Mouse (Mus musculus) embryonic facial prominence, embryonic 13.5 days (tissue): Measurements from ENCODE around the gene Ndufaf5. TPM values are rescaled to one million over a fixed set of nuclear protein-coding genes. Genes with fewer than 3 reads are reported as not detected.

Source experiments
- ATAC-seq: fragments of 200-750 bp; cut with Nextera tagmentation; 2 replicates; pipeline ENCODE4 v1.8.0; 2017; ENCODE audit warnings: low read depth; ENCODE audit not compliant: insufficient number of reproducible peaks, insufficient read depth, low FRiP score, low TSS enrichment
- H3K27ac ChIP-seq: fragments of 300-500 bp; sonication (generic); 2 replicates; pipeline ENCODE4 v1.5.1; 2015; ENCODE audit warnings: moderate library complexity, mild to moderate bottlenecking, inconsistent platforms
- H3K27me3 ChIP-seq: fragments of 300-500 bp; sonication (generic); 2 replicates; pipeline ENCODE4 v1.6.1; 2015; ENCODE audit warnings: mild to moderate bottlenecking, inconsistent platforms
- H3K36me3 ChIP-seq: fragments of 300-500 bp; sonication (generic); 2 replicates; pipeline ENCODE4 v1.6.1; 2015; ENCODE audit warnings: mild to moderate bottlenecking, inconsistent platforms
- H3K4me1 ChIP-seq: fragments of 300-500 bp; sonication (generic); 2 replicates; pipeline ENCODE4 v1.6.1; 2015; ENCODE audit warnings: inconsistent platforms
- H3K4me2 ChIP-seq: fragments of 300-500 bp; sonication (generic); 2 replicates; pipeline ENCODE4 v1.6.1; 2015; ENCODE audit warnings: moderate library complexity, mild to moderate bottlenecking, inconsistent platforms
- H3K4me3 ChIP-seq: fragments of 300-500 bp; sonication (generic); 2 replicates; pipeline ENCODE4 v1.5.1; 2015; ENCODE audit warnings: mild to moderate bottlenecking, inconsistent platforms
- H3K9ac ChIP-seq: fragments of 300-500 bp; sonication (generic); 2 replicates; pipeline ENCODE4 v1.6.1; 2015; ENCODE audit warnings: mild to moderate bottlenecking, inconsistent platforms
- H3K9me3 ChIP-seq: fragments of 300-500 bp; sonication (generic); 2 replicates; pipeline ENCODE4 v1.6.1; 2016; ENCODE audit warnings: inconsistent platforms
- whole genome bisulfite sequencing: fragments of 180-500 bp; shearing (Covaris S2); methylation state at CpG from one replicate; pipeline ENCODE4 v1.1.7; 2015; ENCODE audit warnings: mixed read lengths; 5-methylcytosine and 5-hydroxymethylcytosine counted together
- polyA plus RNA-seq: library from polyadenylated mRNA; unstranded; fragments of >200 nt; fragmentation: Nextera tagmentation; extraction: Ambion mirVana; gene quantifications from 2 replicates; pipeline ENCODE4 v1.2.1, GENCODE M21; 2015

Gene Ndufaf5
- polyA plus RNA-seq, 1 experiment from 2014 or later, result 34.0 TPM

DNA sequence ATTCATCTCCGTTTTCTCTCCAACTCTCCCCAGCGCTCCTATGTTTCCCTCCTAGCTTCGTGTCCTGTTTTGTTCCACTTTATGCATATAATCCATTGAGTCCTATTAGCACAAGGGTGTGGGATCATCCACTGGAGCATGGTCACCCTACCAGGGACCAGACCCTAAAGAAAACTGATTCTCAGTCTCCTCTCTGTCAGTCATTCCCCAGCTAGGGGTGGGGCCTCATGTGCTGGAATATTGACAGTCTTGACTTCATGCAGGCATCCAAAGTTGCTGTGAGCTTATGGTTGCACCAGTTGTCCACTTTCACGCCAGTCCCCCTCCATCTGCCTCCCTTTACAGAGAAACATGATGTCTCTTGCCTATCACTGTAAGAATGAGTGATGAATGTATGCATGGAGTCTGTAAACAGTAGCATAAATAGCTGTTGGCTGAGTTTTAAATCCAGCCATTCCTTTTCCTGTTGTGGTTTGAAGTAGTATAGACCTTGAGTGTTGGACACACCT, 44.1 kb downstream of the Ndufaf5 start:
- Histone ChIP-seq H3K9me3 (no peaks in the 10 kb centered on the region), H3K4me3 (no peak overlapping the region), H3K27ac (no peak overlapping the region), H3K9ac (no peak overlapping the region), H3K4me2 (no peak overlapping the region), H3K36me3 (no peaks in the 10 kb centered on the region), H3K4me1 (no peaks in the 10 kb centered on the region), H3K27me3 (no peaks in the 10 kb centered on the region)
- ATAC-seq, result no peak
- 92% methylated on average over 4 of the region's 4 CpGs for WGBS

DNA sequence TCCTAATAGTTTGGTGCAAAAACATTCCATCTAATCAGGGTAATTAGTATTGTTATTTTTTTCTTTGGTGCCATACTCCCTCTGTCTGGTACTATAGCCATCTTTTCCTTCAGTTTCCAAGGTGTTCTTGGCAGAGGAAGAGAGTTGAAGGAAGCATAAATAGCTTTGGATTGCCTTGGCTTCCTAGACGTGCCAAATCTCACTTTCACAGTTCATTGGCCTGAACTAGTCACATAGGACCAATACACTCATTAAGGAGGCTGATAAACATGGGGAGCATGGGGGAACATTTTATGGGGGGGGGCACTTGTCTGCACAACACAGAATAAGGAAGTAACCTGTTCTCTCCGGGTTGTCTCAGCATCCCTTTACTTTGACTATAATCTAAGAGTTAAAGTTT, 45.0 kb downstream of the Ndufaf5 start:
- H3K27me3 ChIP-seq, result no peaks in the 10 kb centered on the region
- no peaks in the 10 kb centered on the region for H3K4me1 ChIP-seq
- H3K4me3 ChIP-seq, result no peak overlapping the region
- H3K9ac ChIP-seq, result no peak overlapping the region
- H3K27ac ChIP-seq, result no peak overlapping the region
- 65% methylated on average over 2 of the region's 2 CpGs for WGBS
- no peak for ATAC-seq
- no peak overlapping the region for H3K4me2 ChIP-seq
- no peaks in the 10 kb centered on the region for H3K36me3 ChIP-seq
- H3K9me3 ChIP-seq, result no peaks in the 10 kb centered on the region

DNA sequence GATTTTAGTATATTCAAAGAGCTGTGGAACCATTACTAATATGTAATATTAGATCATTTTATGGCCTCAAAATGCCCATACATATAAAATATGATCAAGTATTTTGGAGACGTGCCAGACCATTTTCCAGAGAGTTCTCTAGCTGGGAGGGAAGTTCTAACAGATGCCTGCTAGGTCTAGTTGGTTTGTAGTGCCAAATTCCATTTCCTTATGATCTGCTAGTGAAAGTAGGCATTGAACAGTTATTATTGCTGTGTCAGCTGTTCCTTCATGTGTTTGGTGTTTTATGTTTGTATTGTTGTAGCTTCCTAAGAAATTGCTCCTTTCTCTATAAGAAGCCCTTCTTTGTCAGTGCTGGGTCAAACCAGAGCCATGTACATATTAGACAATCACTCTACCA, 45.5 kb downstream of the Ndufaf5 start:
- H3K4me3 ChIP-seq, result no peak overlapping the region

DNA sequence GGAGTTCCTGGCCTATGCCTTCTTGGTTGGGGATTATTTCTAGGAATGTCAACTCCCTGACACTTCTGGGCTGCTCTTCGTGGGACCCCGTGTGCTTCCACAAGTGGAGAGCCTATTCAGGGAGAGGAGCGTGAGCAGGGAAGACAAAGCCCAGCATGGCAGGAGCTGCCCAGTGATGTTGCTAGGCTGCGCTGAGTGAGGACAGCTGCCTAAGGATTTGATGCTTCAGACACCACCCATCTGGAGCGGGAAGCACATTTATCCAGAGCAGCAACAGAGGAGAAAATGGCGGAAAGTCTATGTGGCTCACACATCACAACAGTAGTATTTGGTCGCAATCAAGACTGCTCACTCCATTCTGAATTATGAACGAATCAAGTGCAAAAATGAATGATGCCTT, 49.9 kb downstream of the Ndufaf5 start:
- Histone ChIP-seq H3K4me3 (no peak overlapping the region), H3K4me1 (no peaks in the 10 kb centered on the region), H3K36me3 (no peaks in the 10 kb centered on the region), H3K9me3 (no peaks in the 10 kb centered on the region), H3K9ac (no peak overlapping the region), H3K4me2 (no peak overlapping the region), H3K27ac (no peak overlapping the region), H3K27me3 (no peaks in the 10 kb centered on the region)
- 68% methylated on average over 8 of the region's 8 CpGs for WGBS
- no peak for ATAC-seq

More for the DNA sequence above, 45.5 kb downstream of the Ndufaf5 start:
- no peaks in the 10 kb centered on the region for H3K4me1 ChIP-seq
- H3K9ac ChIP-seq, result no peak overlapping the region
- ATAC-seq, result no peak
- no peaks in the 10 kb centered on the region for H3K9me3 ChIP-seq
- no peaks in the 10 kb centered on the region for H3K36me3 ChIP-seq
- H3K4me2 ChIP-seq, result no peak overlapping the region
- no peaks in the 10 kb centered on the region for H3K27me3 ChIP-seq
- H3K27ac ChIP-seq, result no peak overlapping the region
- 56% methylated on average over 1 of the region's 1 CpGs for WGBS

DNA sequence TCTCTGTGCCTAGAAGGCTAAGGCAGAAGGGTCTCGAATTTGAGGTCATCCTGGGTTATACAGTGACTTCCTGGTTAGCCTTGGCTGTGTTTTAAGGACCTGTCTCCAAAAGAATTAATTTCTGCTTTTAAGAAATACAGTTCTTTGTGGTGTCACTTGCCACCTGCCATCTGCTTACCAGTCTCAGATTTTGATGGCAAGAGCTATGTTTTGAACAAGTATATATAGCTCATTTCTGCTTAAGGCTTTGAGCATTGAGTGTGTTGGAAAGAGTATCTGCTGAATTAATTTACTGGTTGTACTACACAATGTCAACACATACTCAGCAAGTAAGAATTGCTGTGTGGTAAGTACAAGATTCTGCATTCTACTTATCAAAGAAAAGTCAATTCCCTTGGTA, 59.8 kb downstream of the Ndufaf5 start:
- H3K36me3 ChIP-seq, result no peaks in the 10 kb centered on the region
- H3K27ac ChIP-seq, result no peak overlapping the region
- WGBS, result 49% methylated on average over 1 of the region's 1 CpGs
- no peak for ATAC-seq
- H3K4me1 ChIP-seq, result no peaks in the 10 kb centered on the region
- H3K4me2 ChIP-seq, result no peak overlapping the region
- H3K9ac ChIP-seq, result no peak overlapping the region
- H3K9me3 ChIP-seq, result no peaks in the 10 kb centered on the region
- H3K4me3 ChIP-seq, result no peak overlapping the region
- H3K27me3 ChIP-seq, result no peaks in the 10 kb centered on the region

DNA sequence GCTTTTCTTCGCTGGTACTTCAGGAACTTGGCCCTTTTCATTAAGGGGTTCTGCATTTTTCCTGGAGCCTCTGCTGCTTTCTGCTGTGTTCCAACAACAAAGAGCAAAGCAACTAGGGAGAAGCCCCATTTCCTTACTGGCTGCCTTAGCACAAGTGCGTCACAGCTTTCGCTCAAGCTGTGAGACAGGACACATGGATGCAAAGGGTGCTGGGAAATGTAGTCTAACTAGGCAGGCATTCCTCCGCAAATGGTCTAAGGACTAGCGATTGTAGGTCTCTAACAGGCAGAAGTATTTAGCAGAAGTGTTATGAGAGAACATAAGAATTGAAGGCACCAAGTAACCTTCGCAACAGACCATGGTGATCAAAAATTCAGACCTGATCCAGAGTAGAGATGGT, 66.8 kb downstream of the Ndufaf5 start:
- no peaks in the 10 kb centered on the region for H3K4me1 ChIP-seq
- no peak overlapping the region; the same call in 1 of the 2 replicates for H3K4me3 ChIP-seq
- H3K9me3 ChIP-seq, result no peaks in the 10 kb centered on the region
- H3K36me3 ChIP-seq, result no peaks in the 10 kb centered on the region
- 59% methylated on average over 6 of the region's 6 CpGs for WGBS
- no peak overlapping the region for H3K27ac ChIP-seq
- H3K9ac ChIP-seq, result no peak overlapping the region
- no peak for ATAC-seq
- no peaks in the 10 kb centered on the region for H3K27me3 ChIP-seq
- peak overlapping the region; percentile 16; the same call in 1 of the 2 replicates for H3K4me2 ChIP-seq

DNA sequence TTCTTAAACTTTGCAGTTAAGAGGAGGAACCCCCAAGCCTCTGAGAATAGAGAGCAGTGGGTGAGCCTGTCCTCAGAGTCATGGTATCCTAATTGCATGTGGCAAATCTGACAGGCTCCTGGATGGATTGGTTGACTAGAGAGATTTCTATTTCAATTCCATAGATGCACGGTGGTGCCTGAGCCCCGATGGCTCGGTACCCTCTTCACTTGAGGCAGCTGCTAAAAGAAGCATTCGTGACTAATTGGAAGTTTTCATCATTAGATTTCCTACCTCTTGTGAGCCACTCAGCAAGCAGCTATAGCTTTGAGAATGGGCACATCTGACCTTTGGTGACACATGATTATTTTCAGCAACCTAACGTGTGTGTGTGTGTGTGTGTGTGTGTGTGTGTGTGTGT, 71.9 kb downstream of the Ndufaf5 start:
- Histone ChIP-seq H3K27ac (no peak overlapping the region), H3K4me1 (no peaks in the 10 kb centered on the region), H3K36me3 (no peaks in the 10 kb centered on the region), H3K9ac (no peak overlapping the region), H3K4me3 (no peak overlapping the region), H3K9me3 (no peaks in the 10 kb centered on the region), H3K27me3 (no peaks in the 10 kb centered on the region), H3K4me2 (no peak overlapping the region)
- ATAC-seq, result no peak
- WGBS, result 79% methylated on average over 5 of the region's 5 CpGs

DNA sequence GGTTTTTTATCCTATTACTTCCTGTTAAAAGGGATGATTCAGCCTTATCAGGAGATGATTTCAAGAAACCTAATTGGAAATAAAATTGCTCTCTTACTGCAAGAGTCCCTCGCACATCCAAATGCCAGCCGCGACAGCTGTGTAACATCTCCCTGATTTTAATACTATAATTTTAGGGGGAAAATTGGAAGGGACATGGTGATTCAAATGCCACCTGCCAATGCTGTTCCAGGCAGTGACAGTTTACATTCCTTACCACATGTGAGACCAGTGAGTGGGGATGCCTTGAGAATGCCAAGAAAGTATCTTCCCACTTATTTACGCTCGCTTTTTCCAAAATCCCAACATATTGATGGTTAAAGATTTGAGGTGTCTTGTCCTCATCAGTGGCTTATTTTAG, 72.7 kb downstream of the Ndufaf5 start:
- H3K4me1 ChIP-seq, result no peaks in the 10 kb centered on the region
- H3K4me3 ChIP-seq, result no peak overlapping the region
- 89% methylated on average over 5 of the region's 5 CpGs for WGBS
- no peaks in the 10 kb centered on the region for H3K9me3 ChIP-seq
- no peak for ATAC-seq
- H3K27ac ChIP-seq, result no peak overlapping the region
- H3K9ac ChIP-seq, result no peak overlapping the region
- H3K36me3 ChIP-seq, result no peaks in the 10 kb centered on the region
- H3K27me3 ChIP-seq, result no peaks in the 10 kb centered on the region
- H3K4me2 ChIP-seq, result no peak overlapping the region

Other genes starting within 250 kb of the Ndufaf5 start
- gene Tasp1, start 103.8 kb upstream of the Ndufaf5 start, polyA plus RNA-seq, result 23.9 and 26.1 TPM in 2 replicates
- gene Gm17374, start 18.6 kb upstream of the Ndufaf5 start, polyA plus RNA-seq, result not detected in 2 replicates
- 31.7 and 32.1 TPM in 2 replicates for gene Esf1, start 85 bp upstream of the Ndufaf5 start, polyA plus RNA-seq
- not detected in 2 replicates for gene Sel1l2, start 219.1 kb downstream of the Ndufaf5 start, polyA plus RNA-seq
- 40.9 and 44.8 TPM in 2 replicates for gene Macrod2, start 224.7 kb downstream of the Ndufaf5 start, polyA plus RNA-seq